Mouse (Mus musculus) spleen, adult 2 months (tissue): ENCODE results near the gene Tc2n.

Experiments used
- CTCF ChIP-seq: fragments of 200-500 bp; IDR thresholded peaks from 2 replicates; pipeline ENCODE4 v1.5.1; 2011; ENCODE audit warnings: mild to moderate bottlenecking, inconsistent platforms; ENCODE audit not compliant: insufficient read depth, insufficient read length, insufficient replicate concordance; ENCODE audit errors: extremely low read depth
- POLR2A ChIP-seq: fragments of 200-500 bp; IDR thresholded peaks from 2 replicates; pipeline ENCODE4 v1.6.1; 2011; ENCODE audit warnings: low read depth, low read length, inconsistent platforms

- no peak for TF ChIP-seq CTCF
- no peak for TF ChIP-seq POLR2A
These were observed 49.2 kb upstream of the Tc2n start for GRCm38 (mm10) chr12:101767306-101768053.
